Mouse (Mus musculus): ENCODE measurements around the gene Ndufa8. TPM values are rescaled to one million over a fixed set of nuclear protein-coding genes. Genes with fewer than 3 reads are reported as not detected.
A peak's percentile ranks its signal among the peaks of the same experiment; 100 is the strongest.

Gene Ndufa8
- polyA plus RNA-seq, 1 experiment from 2014 or later: 228 TPM

DNA sequence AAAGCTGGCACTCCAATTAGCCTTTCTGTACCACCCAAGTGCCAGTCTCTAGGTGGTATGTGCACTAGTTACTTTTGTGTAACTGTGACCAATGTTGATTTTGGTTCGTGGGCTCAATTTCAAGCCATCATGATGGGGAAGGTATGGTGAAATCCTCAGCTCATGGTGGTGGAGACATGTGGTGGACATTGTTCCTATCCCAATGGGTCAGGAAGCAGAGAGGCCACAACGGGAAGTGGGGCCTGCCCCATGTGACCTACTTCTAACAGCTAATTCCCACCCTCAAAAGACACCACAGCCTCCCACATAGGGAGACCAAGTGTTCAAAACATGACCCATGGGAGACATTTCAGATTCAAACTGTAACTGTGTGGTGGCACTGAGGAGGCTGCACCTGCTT is 52.5 kb downstream of the Ndufa8 start:
- ATAC-seq: no peak
- TF ChIP-seq CTCF (IDR thresholded peaks at IDR 0.05) (no peak), EP300 (IDR thresholded peaks at IDR 0.05) (no peak)
- no peak for DNase-seq (ENCODE audit: low spot score)

GRCm38 (mm10) chr2:35994303-35994702 is 54.9 kb downstream of the Ndufa8 start:
- Histone ChIP-seq H3K9ac (replicated peaks; ENCODE audit: low read depth) (no peak overlapping the region), H3K36me3 (ENCODE audit: insufficient read depth, low read length) (no peaks in the 10 kb centered on the region), H3K27me3 (replicated peaks; ENCODE audit: insufficient read depth, low read length) (no peaks in the 10 kb centered on the region), H3K9me3 (ENCODE audit: low read length) (no peaks in the 10 kb centered on the region), H3K4me3 (ENCODE audit: low read depth, low read length) (no peak overlapping the region), H3K4me1 (ENCODE audit: insufficient read depth, low read depth, low read length) (no peaks in the 10 kb centered on the region), H3K4me2 (replicated peaks; ENCODE audit: low read depth, low read length) (no peak overlapping the region), H3K27ac (ENCODE audit: low read length) (no peak overlapping the region)
- DNase-seq (ENCODE audit: low spot score) (peak; percentile 43), ATAC-seq (peak; percentile 69)
- TF ChIP-seq CTCF (IDR thresholded peaks at IDR 0.05) (no peak), EP300 (IDR thresholded peaks at IDR 0.05) (peak; percentile 93)
- 56% methylated on average over 6 of the region's 6 CpGs for WGBS

More for the DNA sequence above, 52.5 kb downstream of the Ndufa8 start:
- Histone ChIP-seq H3K27ac (ENCODE audit: low read length) (no peak overlapping the region), H3K4me3 (ENCODE audit: low read depth, low read length) (no peak overlapping the region), H3K9ac (replicated peaks; ENCODE audit: low read depth) (no peak overlapping the region), H3K27me3 (replicated peaks; ENCODE audit: insufficient read depth, low read length) (no peaks in the 10 kb centered on the region), H3K4me1 (ENCODE audit: insufficient read depth, low read depth, low read length) (no peaks in the 10 kb centered on the region), H3K4me2 (replicated peaks; ENCODE audit: low read depth, low read length) (no peak overlapping the region), H3K36me3 (ENCODE audit: insufficient read depth, low read length) (no peaks in the 10 kb centered on the region), H3K9me3 (ENCODE audit: low read length) (no peaks in the 10 kb centered on the region)
- 72% methylated on average over 2 of the region's 2 CpGs for WGBS

DNA sequence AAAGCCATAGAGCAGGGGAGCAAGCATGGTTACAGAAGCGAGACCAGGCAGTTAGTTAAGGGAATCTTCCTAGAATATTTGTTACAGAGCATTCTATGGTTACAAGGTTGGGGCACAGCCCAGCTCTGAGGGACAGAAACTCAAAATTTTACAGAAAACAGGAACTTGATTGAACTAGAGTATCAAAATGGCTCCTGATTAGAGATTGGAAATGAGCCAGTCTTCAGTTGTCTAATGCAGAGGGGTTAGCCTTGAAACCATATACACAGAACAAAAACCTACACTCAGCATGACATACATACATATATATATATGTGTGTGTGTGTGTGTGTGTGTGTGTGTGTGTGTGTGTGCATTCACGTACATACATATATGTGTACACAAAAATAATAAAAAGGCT is 55.7 kb downstream of the Ndufa8 start:
- TF ChIP-seq EP300 (IDR thresholded peaks at IDR 0.05) (no peak), CTCF (IDR thresholded peaks at IDR 0.05) (no peak)
- Histone ChIP-seq H3K27me3 (replicated peaks; ENCODE audit: insufficient read depth, low read length) (no peaks in the 10 kb centered on the region), H3K27ac (ENCODE audit: low read length) (no peak overlapping the region), H3K4me3 (ENCODE audit: low read depth, low read length) (no peak overlapping the region), H3K36me3 (ENCODE audit: insufficient read depth, low read length) (no peaks in the 10 kb centered on the region), H3K4me1 (ENCODE audit: insufficient read depth, low read depth, low read length) (no peaks in the 10 kb centered on the region), H3K9ac (replicated peaks; ENCODE audit: low read depth) (no peak overlapping the region), H3K4me2 (replicated peaks; ENCODE audit: low read depth, low read length) (no peak overlapping the region), H3K9me3 (ENCODE audit: low read length) (no peaks in the 10 kb centered on the region)
- 76% methylated on average over 2 of the region's 2 CpGs for WGBS
- DNase-seq (ENCODE audit: low spot score) (no peak), ATAC-seq (no peak)

DNA sequence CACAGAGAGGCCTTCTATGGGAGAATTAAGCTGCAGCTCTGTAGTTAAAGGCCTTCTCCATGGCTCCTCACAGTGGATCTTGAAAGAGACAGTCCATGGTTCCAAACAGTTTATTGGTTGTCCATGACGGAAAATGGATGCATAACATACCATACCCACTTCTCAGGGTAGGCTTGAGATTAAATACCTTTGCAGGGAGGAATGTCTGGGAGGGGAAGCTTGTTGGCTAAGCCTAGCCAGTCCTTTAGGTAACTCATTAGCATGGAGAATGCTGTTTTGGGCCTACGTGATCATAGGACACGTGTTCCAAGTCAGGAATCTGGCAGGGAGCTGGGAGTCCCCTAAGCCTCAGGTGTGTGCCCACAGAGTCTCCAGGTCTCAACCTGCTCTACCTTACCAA is 56.9 kb downstream of the Ndufa8 start:
- no peak overlapping the region for H3K4me2 ChIP-seq (replicated peaks; ENCODE audit: low read depth, low read length)
- no peak overlapping the region for H3K4me3 ChIP-seq (ENCODE audit: low read depth, low read length)
- no peaks in the 10 kb centered on the region for H3K27me3 ChIP-seq (replicated peaks; ENCODE audit: insufficient read depth, low read length)
- H3K36me3 ChIP-seq (ENCODE audit: insufficient read depth, low read length): no peaks in the 10 kb centered on the region
- 85% methylated on average over 3 of the region's 3 CpGs for WGBS
- TF ChIP-seq CTCF (IDR thresholded peaks at IDR 0.05): no peak
- TF ChIP-seq EP300 (IDR thresholded peaks at IDR 0.05): peak; percentile 93
- no peak overlapping the region for H3K27ac ChIP-seq (ENCODE audit: low read length)
- no peaks in the 10 kb centered on the region for H3K9me3 ChIP-seq (ENCODE audit: low read length)
- no peak overlapping the region for H3K9ac ChIP-seq (replicated peaks; ENCODE audit: low read depth)
- ATAC-seq (peak; percentile 81), DNase-seq (ENCODE audit: low spot score) (no peak)
- no peaks in the 10 kb centered on the region for H3K4me1 ChIP-seq (ENCODE audit: insufficient read depth, low read depth, low read length)

Other genes with a start within 250 kb of the Ndufa8 start
- gene Ttll11, start 69.5 kb downstream of the Ndufa8 start, polyA plus RNA-seq (2015; fragmentation: Nextera tagmentation; extraction: Ambion mirVana): 1.7 and 2.1 TPM in 2 replicates
- gene Morn5, start 52 bp upstream of the Ndufa8 start, polyA plus RNA-seq (2015; fragmentation: Nextera tagmentation; extraction: Ambion mirVana): 5.3 and 6.7 TPM in 2 replicates
- gene Lhx6, start 56.0 kb upstream of the Ndufa8 start, polyA plus RNA-seq (2015; fragmentation: Nextera tagmentation; extraction: Ambion mirVana): 1.7 and 2.0 TPM in 2 replicates
- 24.2 and 27.2 TPM in 2 replicates for gene Mrrf, start 87.0 kb upstream of the Ndufa8 start, polyA plus RNA-seq (2015; fragmentation: Nextera tagmentation; extraction: Ambion mirVana)
- gene Rbm18, start 87.4 kb upstream of the Ndufa8 start, polyA plus RNA-seq (2015; fragmentation: Nextera tagmentation; extraction: Ambion mirVana): 60.5 and 64.2 TPM in 2 replicates
- 111 and 116 TPM in 2 replicates for gene Ptgs1, start 181.0 kb upstream of the Ndufa8 start, polyA plus RNA-seq (2015; fragmentation: Nextera tagmentation; extraction: Ambion mirVana)